Mouse (Mus musculus): ENCODE results near the gene Col1a1. TPM values are rescaled to one million over a fixed set of nuclear protein-coding genes. Genes with fewer than 3 reads are reported as not detected.

The Col1a1 gene
- polyA plus RNA-seq, 1 experiment from 2014 or later = 82.7 TPM

DNA sequence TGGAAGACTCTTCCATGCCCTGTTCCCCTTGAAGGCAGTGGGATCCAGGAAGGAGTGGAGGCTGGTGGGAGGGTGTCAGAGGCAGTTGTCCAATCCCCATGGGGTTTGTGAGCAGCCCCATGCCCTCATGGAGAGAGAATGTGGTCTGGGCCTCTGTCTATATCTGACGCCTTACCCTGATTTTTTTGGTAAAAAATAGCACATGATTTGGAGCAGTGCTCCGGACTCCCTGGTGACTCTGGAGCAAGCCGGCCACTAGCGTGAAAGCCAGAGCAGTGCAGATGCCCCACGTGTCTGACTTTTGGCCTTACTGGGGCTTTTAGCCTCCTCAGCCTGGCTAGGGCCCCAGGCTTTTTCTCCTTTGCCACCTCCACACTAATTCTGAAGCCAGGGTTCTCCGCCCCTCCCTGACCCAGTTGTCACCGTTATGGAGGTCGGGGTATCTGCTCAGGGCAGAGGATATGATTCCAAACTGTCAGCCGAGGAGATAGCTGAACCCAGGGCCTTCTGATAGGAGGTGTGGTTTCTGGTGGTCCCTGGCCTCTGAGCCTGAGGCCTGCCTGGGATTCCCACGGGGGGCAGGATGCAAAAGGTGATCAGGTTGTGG is 58.3 kb downstream of the Col1a1 start:
- H3K9me3 ChIP-seq = no peaks in the 10 kb centered on the region
- H3K9ac ChIP-seq = peak overlapping the region; percentile 98
- H3K27ac ChIP-seq = no peak overlapping the region
- peaks cover 15% of the 10 kb centered on the region for H3K36me3 ChIP-seq (replicated peaks)
- peak overlapping the region; percentile 98 for H3K4me2 ChIP-seq
- no peaks in the 10 kb centered on the region for H3K27me3 ChIP-seq (replicated peaks)
- WGBS = 43% methylated on average over 10 of the region's 10 CpGs
- H3K4me3 ChIP-seq = peak overlapping the region; percentile 97
- ATAC-seq (replicated peaks) = no peak
- peaks cover 61% of the 10 kb centered on the region for H3K4me1 ChIP-seq

DNA sequence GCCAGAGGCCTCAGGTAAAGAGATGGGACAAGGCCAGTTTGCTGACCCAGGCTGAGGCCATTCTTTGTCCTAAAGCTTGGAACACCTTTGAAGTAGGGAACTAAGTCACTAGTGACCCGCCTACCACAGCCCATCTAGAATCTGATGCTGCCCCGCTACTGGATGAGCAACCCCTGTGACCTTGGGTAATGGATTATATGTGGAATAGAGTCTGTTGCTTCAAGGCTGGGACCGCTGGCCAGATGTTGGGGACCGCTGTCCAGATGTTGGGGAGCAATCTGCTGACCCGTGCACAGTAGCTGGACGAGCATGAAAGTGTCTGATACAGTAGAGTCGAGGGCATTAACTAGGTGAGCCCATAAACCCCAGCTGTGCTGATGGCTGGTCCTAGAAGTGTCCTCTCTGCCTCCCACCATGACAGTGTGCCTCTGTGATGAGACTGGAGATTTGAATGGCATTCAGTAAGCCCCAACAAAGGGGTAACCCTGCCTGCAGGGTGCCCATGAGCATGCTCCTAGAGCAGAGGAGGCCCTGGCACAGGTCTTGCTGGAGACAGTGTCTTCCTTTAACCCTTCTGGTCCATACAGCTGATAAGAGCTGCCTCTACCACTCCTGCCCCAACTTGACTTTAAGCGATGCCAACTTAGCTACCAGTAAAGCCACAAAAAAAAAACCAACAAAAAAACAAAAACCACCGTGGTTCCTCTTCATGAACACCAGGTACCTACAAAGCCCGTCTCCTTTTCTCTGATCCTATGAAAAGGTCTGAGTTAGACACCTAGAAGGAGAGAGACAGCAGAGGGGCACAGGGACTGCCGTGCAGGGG is 59.1 kb downstream of the Col1a1 start:
- Histone ChIP-seq H3K9me3 (no peaks in the 10 kb centered on the region), H3K9ac (peak overlapping the region; percentile 98), H3K4me2 (peak overlapping the region; percentile 98), H3K4me1 (peaks cover 57% of the 10 kb centered on the region), H3K4me3 (peak overlapping the region; percentile 97), H3K36me3 (replicated peaks) (peaks cover 15% of the 10 kb centered on the region), H3K27me3 (replicated peaks) (no peaks in the 10 kb centered on the region), H3K27ac (no peak overlapping the region)
- 79% methylated on average over 11 of the region's 11 CpGs for WGBS
- ATAC-seq (replicated peaks) = no peak

- H3K9ac ChIP-seq = peak overlapping the region; percentile 23; the same call in 1 of the 2 replicates
- peaks cover 61% of the 10 kb centered on the region for H3K4me1 ChIP-seq
- no peaks in the 10 kb centered on the region for H3K27me3 ChIP-seq (replicated peaks)
- ATAC-seq (replicated peaks) = no peak
- H3K4me2 ChIP-seq = peak overlapping the region; percentile 98
- 0 out of 2 replicates have a peak overlapping the region, but pooled peaks have one; percentile 97 for H3K4me3 ChIP-seq
- WGBS = 84% methylated on average over 8 of the region's 8 CpGs
- no peaks in the 10 kb centered on the region for H3K9me3 ChIP-seq
- H3K27ac ChIP-seq = no peak overlapping the region
- H3K36me3 ChIP-seq (replicated peaks) = peaks cover 15% of the 10 kb centered on the region
Measured at GRCm38 (mm10) chr11:94996101-94996500, 60.1 kb downstream of the Col1a1 start.

DNA sequence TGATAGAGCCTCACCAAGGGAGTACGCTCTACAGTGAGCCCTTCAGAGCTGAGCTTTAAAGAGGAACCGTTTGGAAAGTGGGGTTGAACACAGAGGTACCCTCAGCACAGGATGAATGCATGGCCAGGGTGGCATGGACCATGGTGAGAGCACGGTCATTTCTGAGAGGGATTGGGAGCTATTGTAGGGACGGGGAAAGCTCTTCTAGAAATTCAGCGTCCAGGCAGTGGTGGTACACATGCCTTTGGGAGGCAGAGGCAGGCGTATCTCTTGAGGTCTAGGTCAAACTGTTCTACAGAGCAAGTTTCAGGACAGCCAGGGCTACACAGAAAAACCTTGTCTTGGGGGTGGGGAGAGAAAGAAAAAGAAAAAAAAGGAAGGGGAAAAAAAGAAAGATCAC is 61.0 kb downstream of the Col1a1 start:
- ATAC-seq (replicated peaks) = no peak
- Histone ChIP-seq H3K4me2 (no peak overlapping the region), H3K27ac (no peak overlapping the region), H3K4me3 (no peak overlapping the region), H3K27me3 (replicated peaks) (no peaks in the 10 kb centered on the region), H3K4me1 (peaks cover 62% of the 10 kb centered on the region), H3K9me3 (no peaks in the 10 kb centered on the region), H3K36me3 (replicated peaks) (peaks cover 17% of the 10 kb centered on the region), H3K9ac (no peak overlapping the region)
- 93% methylated on average over 6 of the region's 6 CpGs for WGBS

- no peaks in the 10 kb centered on the region for H3K9me3 ChIP-seq
- 57% methylated on average over 5 of the region's 5 CpGs for WGBS
- no peak overlapping the region for H3K4me3 ChIP-seq
- peaks cover 61% of the 10 kb centered on the region for H3K4me1 ChIP-seq
- peaks cover 24% of the 10 kb centered on the region for H3K36me3 ChIP-seq (replicated peaks)
- ATAC-seq (replicated peaks) = no peak
- H3K9ac ChIP-seq = no peak overlapping the region
- no peaks in the 10 kb centered on the region for H3K27me3 ChIP-seq (replicated peaks)
- no peak overlapping the region for H3K27ac ChIP-seq
- no peak overlapping the region for H3K4me2 ChIP-seq
Measured at GRCm38 (mm10) chr11:94997596-94997995, 61.6 kb downstream of the Col1a1 start.

GRCm38 (mm10) chr11:94998041-94998531 is 62.1 kb downstream of the Col1a1 start:
- WGBS = 76% methylated on average over 16 of the region's 16 CpGs
- Histone ChIP-seq H3K9me3 (no peaks in the 10 kb centered on the region), H3K27ac (no peak overlapping the region), H3K9ac (no peak overlapping the region), H3K4me3 (no peak overlapping the region), H3K4me1 (peaks cover 56% of the 10 kb centered on the region), H3K27me3 (replicated peaks) (no peaks in the 10 kb centered on the region), H3K4me2 (no peak overlapping the region), H3K36me3 (replicated peaks) (peaks cover 28% of the 10 kb centered on the region)
- ATAC-seq (replicated peaks) = 0 out of 2 replicates have a peak, but pooled peaks have one; percentile 22

- WGBS = 83% methylated on average over 8 of the region's 8 CpGs
- Histone ChIP-seq H3K27me3 (replicated peaks) (no peaks in the 10 kb centered on the region), H3K4me1 (peaks cover 36% of the 10 kb centered on the region), H3K36me3 (replicated peaks) (peaks cover 30% of the 10 kb centered on the region), H3K4me3 (no peak overlapping the region), H3K27ac (peak overlapping the region; percentile 38; the same call in 1 of the 2 replicates), H3K9me3 (no peaks in the 10 kb centered on the region), H3K4me2 (no peak overlapping the region), H3K9ac (no peak overlapping the region)
- no peak for ATAC-seq (replicated peaks)
Measured at GRCm38 (mm10) chr11:95000128-95000527, 64.1 kb downstream of the Col1a1 start.

- Histone ChIP-seq H3K27ac (peak overlapping the region; percentile 38), H3K27me3 (replicated peaks) (no peaks in the 10 kb centered on the region), H3K4me3 (no peak overlapping the region), H3K4me2 (no peak overlapping the region), H3K36me3 (replicated peaks) (peaks cover 33% of the 10 kb centered on the region), H3K9ac (no peak overlapping the region; the same call in 1 of the 2 replicates), H3K9me3 (no peaks in the 10 kb centered on the region), H3K4me1 (peaks cover 31% of the 10 kb centered on the region)
- WGBS = 47% methylated on average over 4 of the region's 4 CpGs
- ATAC-seq (replicated peaks) = no peak
Measured at GRCm38 (mm10) chr11:95000548-95000947, 64.5 kb downstream of the Col1a1 start.

DNA sequence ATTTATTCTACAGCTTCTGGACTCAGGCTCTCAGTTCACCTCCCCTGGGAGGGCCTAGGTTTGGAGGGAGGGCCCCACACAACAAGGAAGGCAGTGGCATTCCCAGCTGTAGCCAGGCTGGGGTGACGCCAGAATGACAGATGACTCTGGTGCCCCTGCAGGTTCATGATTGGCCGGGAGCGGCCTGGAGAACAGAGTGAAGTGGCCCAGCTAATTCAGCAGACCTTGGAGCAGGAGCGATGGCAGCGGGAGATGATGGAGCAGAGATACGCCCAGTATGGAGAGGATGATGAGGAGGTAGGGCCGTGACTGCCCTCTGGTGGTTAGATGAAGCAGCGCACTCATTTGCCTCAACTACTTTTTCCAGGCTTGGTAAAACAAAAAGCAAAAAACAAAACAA is 65.0 kb downstream of the Col1a1 start:
- Histone ChIP-seq H3K4me1 (peaks cover 31% of the 10 kb centered on the region), H3K4me3 (no peak overlapping the region), H3K27ac (peak overlapping the region; percentile 38), H3K9me3 (no peaks in the 10 kb centered on the region), H3K9ac (no peak overlapping the region), H3K4me2 (no peak overlapping the region), H3K36me3 (replicated peaks) (peaks cover 35% of the 10 kb centered on the region), H3K27me3 (replicated peaks) (no peaks in the 10 kb centered on the region)
- 2% methylated on average over 8 of the region's 8 CpGs for WGBS
- ATAC-seq (replicated peaks) = peak; percentile 44

DNA sequence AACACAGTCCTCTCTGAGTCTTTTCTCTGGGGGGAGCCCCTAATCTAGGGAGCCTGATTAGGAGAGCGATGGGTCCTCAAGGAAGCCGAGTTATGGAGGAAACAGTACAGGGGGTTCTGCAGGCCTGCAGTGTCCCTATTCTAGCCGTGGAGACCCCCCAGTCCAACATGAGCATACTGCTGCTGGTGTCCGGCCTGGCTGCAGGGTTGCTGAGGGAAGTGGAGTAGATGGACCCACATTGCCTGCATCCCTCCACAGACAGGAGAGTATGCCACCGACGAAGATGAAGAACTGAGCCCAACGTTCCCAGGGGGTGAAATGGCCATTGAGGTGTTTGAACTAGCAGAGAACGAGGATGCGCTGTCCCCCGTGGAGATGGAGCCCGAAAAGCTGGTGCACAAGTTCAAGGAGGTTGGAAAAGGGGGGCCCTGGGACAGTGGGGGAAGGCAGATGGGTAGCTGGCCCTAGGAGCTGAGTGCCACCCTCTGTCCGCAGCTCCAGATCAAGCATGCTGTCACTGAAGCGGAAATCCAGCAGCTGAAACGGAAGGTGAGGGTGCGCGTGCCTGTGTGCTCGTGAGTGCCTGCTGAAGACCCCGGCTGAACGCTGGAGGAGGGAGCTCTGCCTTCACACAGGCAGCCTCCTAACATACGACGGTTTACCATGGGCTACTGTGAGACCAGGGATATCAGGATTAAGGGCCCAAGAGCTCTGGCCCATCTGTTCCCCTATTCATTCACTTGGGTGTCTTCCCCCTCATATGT is 65.7 kb downstream of the Col1a1 start:
- peaks cover 32% of the 10 kb centered on the region for H3K4me1 ChIP-seq
- H3K9me3 ChIP-seq = no peaks in the 10 kb centered on the region
- H3K4me2 ChIP-seq = no peak overlapping the region
- no peaks in the 10 kb centered on the region for H3K27me3 ChIP-seq (replicated peaks)
- 82% methylated on average over 21 of the region's 21 CpGs for WGBS
- peaks cover 31% of the 10 kb centered on the region for H3K36me3 ChIP-seq (replicated peaks)
- H3K4me3 ChIP-seq = no peak overlapping the region
- H3K9ac ChIP-seq = no peak overlapping the region
- no peak for ATAC-seq (replicated peaks)
- no peak overlapping the region for H3K27ac ChIP-seq
